Mouse (Mus musculus) myocyte (in vitro differentiated cells): ENCODE results near the gene Copa. TPM values are rescaled to one million over a fixed set of nuclear protein-coding genes. Genes with fewer than 3 reads are reported as not detected.

Source experiments
- H3K27me3 ChIP-seq: one replicate; pipeline ENCODE4 v1.6.1; 2011; ENCODE audit not compliant: control insufficient read depth, insufficient read depth, insufficient read length
- H3K36me3 ChIP-seq: one replicate; pipeline ENCODE4 v1.6.1; 2011; ENCODE audit not compliant: control insufficient read depth, insufficient read depth
- H3K4me2 ChIP-seq: one replicate; pipeline ENCODE4 v1.6.1; 2011; ENCODE audit warnings: low read depth, control low read depth
- H3K4me3 ChIP-seq: one replicate; pipeline ENCODE4 v1.5.1; 2011; ENCODE audit warnings: mild to moderate bottlenecking, control low read depth, moderate library complexity
- H3K79me2 ChIP-seq: one replicate; pipeline ENCODE4 v1.6.1; 2011; ENCODE audit not compliant: control insufficient read depth, insufficient read depth
- H3ac ChIP-seq: one replicate; pipeline ENCODE4 v1.6.1; 2011; ENCODE audit not compliant: control insufficient read depth, insufficient read length
- CEBPB ChIP-seq: IDR thresholded peaks from 2 replicates; pipeline ENCODE4 v1.6.1; 2011; ENCODE audit warnings: mild to moderate bottlenecking, moderate library complexity; ENCODE audit not compliant: poor library complexity, insufficient read depth, severe bottlenecking
- E2F4 ChIP-seq: IDR thresholded peaks from one replicate; pipeline ENCODE4 v1.6.1; 2011; ENCODE audit warnings: mild to moderate bottlenecking, control low read depth, moderate library complexity; ENCODE audit not compliant: insufficient read depth
- MAX ChIP-seq: IDR thresholded peaks from one replicate; pipeline ENCODE4 v1.6.1; 2011; ENCODE audit warnings: low read depth, mild to moderate bottlenecking, control low read depth
- MYOD1 ChIP-seq, 3 experiments: IDR thresholded peaks; one replicate each; pipeline ENCODE4 v1.6.1; 2011; ENCODE audit warnings: control low read depth in 2 of 3, low read depth in 2 of 3, mild to moderate bottlenecking in 2 of 3, moderate library complexity in 1 of 3; ENCODE audit not compliant: insufficient read length in 2 of 3, control insufficient read depth in 1 of 3
- MYOG ChIP-seq, 3 experiments: IDR thresholded peaks; one replicate each; pipeline ENCODE4 v1.6.1; 2011; ENCODE audit warnings: control low read depth in 2 of 3, low read depth in 2 of 3, mild to moderate bottlenecking in 2 of 3; ENCODE audit not compliant: insufficient read length in 2 of 3, control insufficient read depth in 1 of 3, insufficient read depth in 1 of 3
- POLR2A ChIP-seq: IDR thresholded peaks from one replicate; pipeline ENCODE4 v1.6.1; 2011; ENCODE audit warnings: low read depth, mild to moderate bottlenecking, control low read depth, moderate library complexity; ENCODE audit not compliant: insufficient read length
- POLR2AphosphoS2 ChIP-seq: IDR thresholded peaks from one replicate; pipeline ENCODE4 v1.6.1; 2011; ENCODE audit warnings: low read depth, control low read depth; ENCODE audit not compliant: insufficient read length
- REST ChIP-seq: IDR thresholded peaks from one replicate; pipeline ENCODE4 v1.6.1; 2011; ENCODE audit warnings: mild to moderate bottlenecking, control low read depth, moderate library complexity; ENCODE audit not compliant: insufficient read depth, insufficient read length
- SRF ChIP-seq: IDR thresholded peaks from one replicate; pipeline ENCODE4 v1.6.1; 2011; ENCODE audit warnings: low read depth; ENCODE audit not compliant: control insufficient read depth, insufficient read length
- TCF12 ChIP-seq: IDR thresholded peaks from one replicate; pipeline ENCODE4 v1.6.1; 2011; ENCODE audit warnings: mild to moderate bottlenecking, control low read depth; ENCODE audit not compliant: poor library complexity, insufficient read depth, severe bottlenecking
- TCF3 ChIP-seq: IDR thresholded peaks from one replicate; pipeline ENCODE4 v1.6.1; 2011; ENCODE audit warnings: low read depth, control low read depth; ENCODE audit not compliant: insufficient read length
- USF1 ChIP-seq: IDR thresholded peaks from one replicate; pipeline ENCODE4 v1.6.1; 2011; ENCODE audit warnings: low read depth, mild to moderate bottlenecking, control low read depth, moderate library complexity
- polyA plus RNA-seq: library from polyadenylated mRNA; unstranded; fragments of >200 nt; fragmentation: generic; extraction: Trizol; gene quantifications from one replicate; pipeline ENCODE4 v1.2.1, GENCODE M21; 2012; ENCODE audit warnings: missing spikeins

The Copa gene
- polyA plus RNA-seq, 1 experiment, result 144 TPM

DNA sequence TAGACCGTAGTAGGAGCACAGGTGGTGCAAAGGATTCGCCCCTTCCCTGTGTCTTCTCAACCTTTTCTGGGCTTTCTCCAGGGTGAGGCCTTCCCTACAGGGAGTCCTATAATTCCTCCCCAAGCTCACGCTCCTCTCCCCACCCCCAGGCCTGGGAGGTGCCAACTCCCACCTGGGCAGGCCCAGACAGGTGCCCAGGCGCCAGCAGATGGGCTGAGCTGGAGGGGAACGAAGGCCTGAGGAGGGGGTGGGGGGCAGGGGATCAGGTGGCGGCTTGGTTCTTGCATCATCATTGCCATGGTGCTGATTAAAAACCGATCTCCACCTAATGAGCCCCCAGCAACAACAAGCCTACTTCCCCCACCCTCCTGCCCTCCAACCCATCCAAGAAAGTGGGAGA, 23.5 kb upstream of the Copa start:
- H3K4me2 ChIP-seq, result no peak overlapping the region
- H3K4me3 ChIP-seq, result no peak overlapping the region
- no peaks in the 10 kb centered on the region for H3K27me3 ChIP-seq
- H3K36me3 ChIP-seq, result no peaks in the 10 kb centered on the region
- H3K79me2 ChIP-seq, result no peaks in the 10 kb centered on the region
- H3ac ChIP-seq, result no peak overlapping the region
- TF ChIP-seq USF1 (no peak), MAX (no peak), REST (no peak), CEBPB (no peak)

DNA sequence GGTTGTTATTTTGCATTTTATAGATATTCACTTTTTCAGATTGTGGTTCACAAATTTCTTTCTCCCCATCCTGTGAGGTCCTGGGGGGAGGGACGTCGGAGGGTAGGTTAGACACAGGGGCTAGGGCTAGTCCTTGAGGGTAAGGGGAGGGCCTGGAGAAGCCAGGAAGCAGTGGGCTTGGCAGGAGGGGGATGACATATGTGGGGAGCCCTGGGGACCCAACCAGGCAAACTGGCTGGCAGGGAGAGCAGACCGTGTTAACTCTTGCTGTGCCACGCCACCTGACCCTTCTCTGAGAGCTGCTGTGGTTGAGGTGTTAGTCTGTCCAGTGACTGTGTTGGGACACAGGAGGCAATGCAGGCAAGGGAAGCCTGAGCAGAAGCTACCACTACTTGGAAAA, 21.7 kb upstream of the Copa start:
- Histone ChIP-seq H3K4me3 (no peak overlapping the region), H3K36me3 (no peaks in the 10 kb centered on the region), H3K27me3 (no peaks in the 10 kb centered on the region), H3K4me2 (no peak overlapping the region), H3ac (no peak overlapping the region), H3K79me2 (no peaks in the 10 kb centered on the region)
- TF ChIP-seq E2F4 (no peak), POLR2A (no peak), USF1 (no peak), TCF3 (no peak), REST (no peak), MYOD1 (IDR thresholded peaks at IDR 0.05; ENCODE audit: control insufficient read depth in 1 of 3, insufficient read length in 2 of 3, low read depth in 2 of 3) (no peak), SRF (no peak), TCF12 (no peak), CEBPB (no peak), MYOG (IDR thresholded peaks at IDR 0.05; ENCODE audit: control insufficient read depth in 1 of 3, insufficient read depth in 1 of 3, insufficient read length in 2 of 3, low read depth in 2 of 3) (no peak), MAX (no peak), POLR2AphosphoS2 (no peak)

DNA sequence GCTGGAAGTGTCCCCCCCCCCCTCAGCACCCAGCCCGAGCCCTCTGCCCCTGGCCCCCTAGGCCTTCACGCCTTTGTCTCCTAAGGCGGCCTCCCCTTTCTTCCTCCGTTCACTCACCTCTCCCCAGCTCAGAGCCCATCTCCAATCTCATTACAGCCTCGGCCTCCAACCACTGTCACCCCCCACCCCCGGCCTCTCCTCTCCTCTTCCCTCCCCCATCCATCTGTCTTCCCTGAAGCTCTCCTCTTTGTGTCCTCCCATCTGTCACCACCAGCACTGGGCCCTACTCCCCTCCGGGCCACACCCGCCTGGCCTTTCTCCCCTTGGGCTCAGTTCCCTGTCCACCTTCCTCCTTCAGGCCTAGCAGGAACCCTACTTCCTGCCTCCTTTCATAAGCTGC, 21.1 kb upstream of the Copa start:
- no peaks in the 10 kb centered on the region for H3K79me2 ChIP-seq
- no peak overlapping the region for H3K4me3 ChIP-seq
- H3ac ChIP-seq, result no peak overlapping the region
- no peaks in the 10 kb centered on the region for H3K36me3 ChIP-seq
- TF ChIP-seq MYOD1 (IDR thresholded peaks at IDR 0.05; ENCODE audit: control insufficient read depth in 1 of 3, insufficient read length in 2 of 3, low read depth in 2 of 3), result no peak
- no peak for TF ChIP-seq MYOG (IDR thresholded peaks at IDR 0.05; ENCODE audit: control insufficient read depth in 1 of 3, insufficient read depth in 1 of 3, insufficient read length in 2 of 3, low read depth in 2 of 3)
- TF ChIP-seq MAX, result no peak
- TF ChIP-seq SRF, result no peak
- no peak for TF ChIP-seq POLR2A
- no peak for TF ChIP-seq TCF3
- TF ChIP-seq REST, result no peak
- TF ChIP-seq USF1, result no peak
- TF ChIP-seq POLR2AphosphoS2, result no peak
- TF ChIP-seq E2F4, result no peak
- TF ChIP-seq CEBPB, result no peak
- no peak for TF ChIP-seq TCF12
- no peak overlapping the region for H3K4me2 ChIP-seq
- no peaks in the 10 kb centered on the region for H3K27me3 ChIP-seq

DNA sequence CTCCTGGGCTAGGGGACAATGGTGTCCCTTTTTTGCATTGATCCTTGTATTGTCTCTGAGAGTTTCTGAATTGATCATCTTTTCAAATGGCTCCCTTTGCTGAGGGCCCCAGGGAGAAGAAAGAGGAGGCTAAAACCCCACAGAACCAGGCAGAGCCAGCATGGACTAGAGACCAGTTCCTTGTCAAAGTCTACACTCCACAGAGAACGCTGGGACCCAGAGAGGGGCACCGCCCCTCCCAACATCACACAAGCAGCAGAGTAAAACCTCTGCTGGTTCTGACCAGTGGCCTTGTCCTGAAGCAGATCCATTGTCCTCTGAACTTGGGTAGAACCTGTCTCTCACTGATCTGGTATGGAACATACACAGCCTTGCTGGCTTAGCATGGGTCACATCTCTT, 20.2 kb upstream of the Copa start:
- TF ChIP-seq TCF3 (no peak), MAX (no peak), CEBPB (no peak), POLR2AphosphoS2 (no peak), POLR2A (no peak), MYOD1 (IDR thresholded peaks at IDR 0.05; ENCODE audit: control insufficient read depth in 1 of 3, insufficient read length in 2 of 3, low read depth in 2 of 3) (no peak), MYOG (IDR thresholded peaks at IDR 0.05; ENCODE audit: control insufficient read depth in 1 of 3, insufficient read depth in 1 of 3, insufficient read length in 2 of 3, low read depth in 2 of 3) (no peak), E2F4 (no peak), SRF (no peak), REST (no peak)
- Histone ChIP-seq H3K79me2 (no peaks in the 10 kb centered on the region), H3K4me2 (no peak overlapping the region), H3K36me3 (no peaks in the 10 kb centered on the region), H3ac (no peak overlapping the region), H3K4me3 (no peak overlapping the region), H3K27me3 (no peaks in the 10 kb centered on the region)

DNA sequence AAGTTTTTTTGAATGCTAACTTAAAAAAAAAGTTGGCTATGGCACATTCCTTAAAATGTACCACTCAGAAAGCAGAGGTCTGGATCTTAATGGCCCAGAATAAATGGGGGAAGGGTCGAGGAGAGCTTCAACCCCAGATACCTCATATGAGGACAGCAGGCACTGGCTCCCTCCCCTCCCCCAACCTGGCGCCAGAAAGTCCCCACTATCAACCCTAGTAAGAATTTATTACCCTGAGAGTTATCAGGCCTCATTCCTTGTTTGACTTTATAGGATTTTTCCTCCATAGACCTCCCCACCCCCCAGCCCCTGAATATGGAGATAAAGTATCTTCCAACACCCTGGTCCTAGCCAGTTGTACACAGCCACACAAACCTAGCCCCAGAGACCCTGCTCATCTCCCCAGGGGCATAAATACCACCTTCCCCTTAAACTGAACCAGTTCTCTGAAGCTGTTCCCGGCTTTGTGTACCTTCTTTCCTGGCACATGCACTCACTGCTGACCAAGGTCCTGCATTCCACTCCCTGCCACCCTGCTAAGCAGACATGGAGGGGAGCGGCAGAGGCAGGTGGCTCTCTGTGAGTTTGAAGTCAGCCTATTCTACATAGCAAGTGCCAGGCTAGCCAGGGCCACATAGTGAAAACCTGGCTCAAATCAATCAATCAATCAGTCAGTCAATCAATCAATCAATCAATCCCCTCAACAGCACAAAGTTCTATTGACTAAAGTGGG, 18.9 kb upstream of the Copa start:
- Histone ChIP-seq H3K4me2 (no peak overlapping the region), H3K36me3 (no peaks in the 10 kb centered on the region), H3K27me3 (no peaks in the 10 kb centered on the region), H3ac (no peak overlapping the region), H3K79me2 (no peaks in the 10 kb centered on the region), H3K4me3 (no peak overlapping the region)
- TF ChIP-seq MYOD1 (IDR thresholded peaks at IDR 0.05; ENCODE audit: control insufficient read depth in 1 of 3, insufficient read length in 2 of 3, low read depth in 2 of 3) (no peak), REST (no peak)
